9 mouse cellular contexts compared by ENCODE assay signal in the genomic region with DNA sequence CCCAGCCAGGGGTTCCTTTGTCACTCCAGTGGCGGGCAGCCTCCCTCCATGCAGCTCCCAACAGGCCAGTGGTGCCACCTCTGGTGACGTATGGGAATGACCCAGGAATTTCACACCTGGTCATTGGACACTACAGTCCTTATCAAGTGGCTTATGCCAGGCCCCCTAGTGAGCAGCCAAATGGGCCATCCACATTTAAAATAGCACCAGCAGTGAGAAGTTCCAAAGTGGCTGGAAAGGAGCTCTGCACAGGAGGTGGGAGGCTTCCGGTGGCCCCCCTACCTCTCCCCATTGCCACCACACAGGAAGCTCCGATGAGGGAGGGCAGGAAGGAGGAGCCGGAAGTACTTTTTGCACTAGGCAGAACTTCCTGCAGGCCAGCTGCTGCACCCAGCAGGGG.
DNase-seq lines count a peak whose midpoint lies in the region; ATAC-seq and TF ChIP-seq lines count a peak whose summit lies in the region.
"Had no signal": no experiment of that assay in that cellular context is flagged by ENCODE, and none has a peak within 500 bp of the region (broad histone marks: within the 10 kb centered on the region; RNA-seq: fewer than 3 reads in every experiment).

No protein-coding gene starts in this region.

- 26% methylated on average over 5 of the region's 5 CpGs for WGBS in forebrain, embryonic 10.5 days
- WGBS in forebrain, embryonic 15.5 days = 38% methylated on average over 5 of the region's 5 CpGs

- H3K9ac ChIP-seq in forebrain, embryonic 15.5 days (replicated peaks) = no peak overlapping the region

- peaks cover 7% of the 10 kb centered on the region; the same call in 1 of the 2 replicates for H3K27me3 ChIP-seq in forebrain, embryonic 10.5 days (ENCODE audit: poor library complexity, severe bottlenecking)
- no peaks in the 10 kb centered on the region for H3K27me3 ChIP-seq in forebrain, embryonic 15.5 days
- peaks cover 23% of the 10 kb centered on the region for H3K27me3 ChIP-seq in E14TG2a.4 (ENCODE audit: insufficient read depth, low read length)

- TF ChIP-seq CTCF in E14TG2a.4 (conservative IDR thresholded peaks at IDR 0.05; ENCODE audit: low read length) = peak; percentile 35

- DNase-seq in forebrain, embryonic 10.5 days (ENCODE audit: extremely low spot score, low spot score) = peak; percentile 30
- peak; percentile 27 for DNase-seq in kidney, adult 9 months
- DNase-seq in thymus, postnatal 36 days = peak; percentile 52 to 75
- DNase-seq in c-Kit-positive CD71-positive TER-119-positive erythroid progenitor cells, embryonic 14.5 days (ENCODE audit: low spot score) = no peak
- no peak for DNase-seq in left cerebral cortex, adult 18-20 months (ENCODE audit: low spot score in 2 of 2)

- no peak overlapping the region for H3K27ac ChIP-seq in forebrain, embryonic 10.5 days
- no peak overlapping the region for H3K27ac ChIP-seq in forebrain, embryonic 15.5 days (replicated peaks)

- ATAC-seq in forebrain, embryonic 15.5 days (replicated peaks) = no peak
- peak; percentile 44 for ATAC-seq in granulocyte monocyte progenitor cell, adult 5-6 weeks (replicated peaks; ENCODE audit: poor library complexity, severe bottlenecking)

- peaks cover 24% of the 10 kb centered on the region for H3K4me1 ChIP-seq in forebrain, embryonic 10.5 days
- H3K4me1 ChIP-seq in forebrain, embryonic 15.5 days = 0 out of 2 replicates have a peak, but pooled peaks cover 4% of the 10 kb centered on the region
- H3K4me1 ChIP-seq in E14TG2a.4 (replicated peaks; ENCODE audit: low read depth, low read length) = peaks cover 63% of the 10 kb centered on the region

- H3K9me3 ChIP-seq in forebrain, embryonic 10.5 days = peaks cover 12% of the 10 kb centered on the region; the same call in 1 of the 2 replicates
- H3K9me3 ChIP-seq in forebrain, embryonic 15.5 days = no peaks in the 10 kb centered on the region
- H3K9me3 ChIP-seq in E14TG2a.4 (ENCODE audit: low read length) = peaks cover 12% of the 10 kb centered on the region
- H3K9me3 ChIP-seq: G1E had no signal

- H3K4me2 ChIP-seq in forebrain, embryonic 15.5 days (replicated peaks) = no peak overlapping the region

- H3K4me3 ChIP-seq in forebrain, embryonic 10.5 days = no peak overlapping the region
- H3K4me3 ChIP-seq in forebrain, embryonic 15.5 days = no peak overlapping the region
- H3K4me3 ChIP-seq in E14TG2a.4 (replicated peaks; ENCODE audit: low read length) = peak overlapping the region; percentile 29; the same call in 1 of the 2 replicates

- peaks cover 5% of the 10 kb centered on the region; the same call in 1 of the 2 replicates for H3K36me3 ChIP-seq in forebrain, embryonic 10.5 days (replicated peaks)
- H3K36me3 ChIP-seq in forebrain, embryonic 15.5 days = no peaks in the 10 kb centered on the region
- H3K36me3 ChIP-seq in E14TG2a.4 (ENCODE audit: insufficient read depth, low read length) = no peaks in the 10 kb centered on the region
- H3K36me3 ChIP-seq: G1E had no signal

Comparison
In these comparisons a context has a peak if more than half of its experiments do, and no peak if none do; other contexts are left out.
1. DNase-seq: peak in forebrain, embryonic 10.5 days (single experiment), kidney, adult 9 months (single experiment) and thymus, postnatal 36 days (2 of 2); none in c-Kit-positive CD71-positive TER-119-positive erythroid progenitor cells, embryonic 14.5 days (single experiment) and left cerebral cortex, adult 18-20 months (0 of 2).